ENCODE assay signal across 28 mouse cellular contexts in the genomic region with DNA sequence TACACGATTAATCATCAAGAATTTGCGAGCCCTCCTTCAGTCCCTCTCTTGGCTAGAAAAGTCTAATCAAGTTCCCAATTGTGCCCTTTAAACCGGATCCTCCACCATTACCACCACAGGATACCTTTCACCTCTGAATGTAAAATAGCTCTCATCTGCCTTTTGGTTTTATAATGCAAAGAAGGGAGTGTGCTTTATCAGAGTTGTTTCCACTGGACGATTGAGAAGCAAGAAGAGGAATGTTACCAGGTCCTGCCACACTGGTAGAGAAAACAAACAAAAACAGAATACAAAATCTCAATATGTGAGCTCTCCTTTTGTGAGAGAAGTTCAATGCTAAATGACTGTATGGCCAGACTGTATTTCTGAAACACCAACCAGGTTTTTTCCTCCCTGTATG.
"Had no signal": no experiment of that assay in that cellular context is flagged by ENCODE, and none has a peak within 500 bp of the region (broad histone marks: within the 10 kb centered on the region; RNA-seq: fewer than 3 reads in every experiment).

No protein-coding gene starts in this region.

- H3K27me3 ChIP-seq: heart, embryonic 13.5 days; heart, embryonic 15.5 days; hindbrain, embryonic 12.5 days; intestine, embryonic 15.5 days; limb, embryonic 12.5 days; liver, embryonic 13.5 days; liver, embryonic 15.5 days had no signal

- H3K4me2 ChIP-seq: heart, embryonic 11.5 days; heart, embryonic 13.5 days; heart, embryonic 15.5 days; hindbrain, embryonic 12.5 days; hindbrain, embryonic 14.5 days; intestine, embryonic 15.5 days; limb, embryonic 12.5 days; liver, embryonic 11.5 days; liver, embryonic 13.5 days; liver, embryonic 15.5 days had no signal

- H3K27ac ChIP-seq: gastrocnemius, adult 2 months; heart, adult 2 months; heart, embryonic 13.5 days; heart, embryonic 15.5 days; hindbrain, embryonic 10.5 days; hindbrain, embryonic 12.5 days; hindbrain, embryonic 14.5 days; intestine, embryonic 15.5 days; layer of hippocampus, adult 2 months; left cerebral cortex, adult 2 months; limb, embryonic 10.5 days; limb, embryonic 12.5 days; liver, embryonic 13.5 days; liver, embryonic 15.5 days had no signal

- H3K9me3 ChIP-seq: heart, embryonic 15.5 days; hindbrain, embryonic 10.5 days; hindbrain, embryonic 12.5 days; intestine, embryonic 15.5 days; limb, embryonic 10.5 days; limb, embryonic 12.5 days; liver, embryonic 13.5 days; liver, embryonic 15.5 days had no signal

- H3K4me3 ChIP-seq: gastrocnemius, adult 2 months; heart, adult 2 months; heart, embryonic 13.5 days; heart, embryonic 15.5 days; hindbrain, embryonic 10.5 days; hindbrain, embryonic 12.5 days; intestine, embryonic 15.5 days; layer of hippocampus, adult 2 months; left cerebral cortex, adult 2 months; limb, embryonic 10.5 days; limb, embryonic 12.5 days; liver, embryonic 13.5 days; liver, embryonic 15.5 days had no signal

- H3K9ac ChIP-seq: heart, embryonic 13.5 days; heart, embryonic 15.5 days; hindbrain, embryonic 12.5 days; hindbrain, embryonic 14.5 days; intestine, embryonic 15.5 days; limb, embryonic 12.5 days; liver, embryonic 13.5 days; liver, embryonic 15.5 days had no signal

- ATAC-seq: hindbrain, embryonic 16.5 days; inflammation-experienced regulatory T-cells, adult 6 months; intestine, embryonic 15.5 days; intestine, postnatal 0 days had no signal

- DNase-seq: gastrocnemius, adult 2 months; gastrocnemius, postnatal 10 days; gastrocnemius, postnatal 25 days; heart, adult 2 months; heart, postnatal 4 days; kidney, adult 18-20 months; kidney, adult 8-10 months; kidney, postnatal 10 days; kidney, postnatal 25 days; kidney, postnatal 4 days; liver; liver, embryonic 13.5 days had no signal

- H3K4me1 ChIP-seq: heart, embryonic 13.5 days; heart, embryonic 15.5 days; hindbrain, embryonic 12.5 days; intestine, embryonic 15.5 days; limb, embryonic 10.5 days; limb, embryonic 12.5 days; liver, embryonic 13.5 days; liver, embryonic 15.5 days had no signal

- H3K36me3 ChIP-seq: heart, embryonic 13.5 days; heart, embryonic 15.5 days; hindbrain, embryonic 10.5 days; hindbrain, embryonic 12.5 days; intestine, embryonic 15.5 days; limb, embryonic 10.5 days; limb, embryonic 12.5 days; liver, embryonic 13.5 days; liver, embryonic 15.5 days had no signal
